Comparison of ENCODE assay signal across 8 mouse cellular contexts in genomic region chr9:58312944-58313359, GRCm38 (mm10). TPM values are rescaled to one million over a fixed set of nuclear protein-coding genes. Genes with fewer than 3 reads are reported as not detected.
DNase-seq lines count a peak whose midpoint lies in the region; ATAC-seq and TF ChIP-seq lines count a peak whose summit lies in the region.

TSS of gene Loxl1 (minus strand) at chr9:58313186.

- 2% methylated on average over 21 of the region's 21 CpGs for WGBS in intestine, embryonic 15.5 days
- 6% methylated on average over 21 of the region's 21 CpGs for WGBS in liver, embryonic 15.5 days (ENCODE audit: insufficient replicate concordance)
- WGBS in neural tube, embryonic 15.5 days = 1% methylated on average over 21 of the region's 21 CpGs

- peak; percentile 72 for ATAC-seq in intestine, embryonic 15.5 days
- no peak for ATAC-seq in liver, embryonic 15.5 days (ENCODE audit: insufficient read depth)
- ATAC-seq in neural tube, embryonic 15.5 days (ENCODE audit: low FRiP score) = peak; percentile 33; the same call in 1 of the 2 replicates

- peaks cover 57% of the 10 kb centered on the region for H3K4me1 ChIP-seq in intestine, embryonic 15.5 days (replicated peaks)
- H3K4me1 ChIP-seq in liver, embryonic 15.5 days (replicated peaks) = peaks cover 11% of the 10 kb centered on the region
- peaks cover 50% of the 10 kb centered on the region for H3K4me1 ChIP-seq in neural tube, embryonic 15.5 days

- H3K27ac ChIP-seq in layer of hippocampus, adult 2 months = peak within 1 kb of the TSS; percentile 59; the same call in 1 of the 2 replicates
- H3K27ac ChIP-seq in intestine, embryonic 15.5 days = peak within 1 kb of the TSS; percentile 70
- no peak within 1 kb of the TSS for H3K27ac ChIP-seq in liver, embryonic 15.5 days (replicated peaks)
- no peak within 1 kb of the TSS for H3K27ac ChIP-seq in neural tube, embryonic 15.5 days (replicated peaks)

- peak within 1 kb of the TSS; percentile 88 for H3K4me2 ChIP-seq in intestine, embryonic 15.5 days (replicated peaks)
- H3K4me2 ChIP-seq in liver, embryonic 15.5 days = peak within 1 kb of the TSS; percentile 49
- H3K4me2 ChIP-seq in neural tube, embryonic 15.5 days = peak within 1 kb of the TSS; percentile 65

- H3K4me3 ChIP-seq in layer of hippocampus, adult 2 months = peak within 1 kb of the TSS; percentile 45
- H3K4me3 ChIP-seq in intestine, embryonic 15.5 days (replicated peaks) = peak within 1 kb of the TSS; percentile 51
- H3K4me3 ChIP-seq in liver, embryonic 15.5 days (replicated peaks) = peak within 1 kb of the TSS; percentile 29
- H3K4me3 ChIP-seq in neural tube, embryonic 15.5 days (replicated peaks) = peak within 1 kb of the TSS; percentile 38

- no peak for TF ChIP-seq CTCF in layer of hippocampus, adult 2 months (conservative IDR thresholded peaks at IDR 0.05)

- peak within 1 kb of the TSS; percentile 56 for H3K9ac ChIP-seq in intestine, embryonic 15.5 days
- H3K9ac ChIP-seq in liver, embryonic 15.5 days = no peak within 1 kb of the TSS
- H3K9ac ChIP-seq in neural tube, embryonic 15.5 days (replicated peaks) = peak within 1 kb of the TSS; percentile 38; the same call in 1 of the 2 replicates

- H3K27me3 ChIP-seq in intestine, embryonic 15.5 days (replicated peaks) = peaks cover 17% of the 10 kb centered on the region
- peaks cover 49% of the 10 kb centered on the region for H3K27me3 ChIP-seq in liver, embryonic 15.5 days
- H3K27me3 ChIP-seq in neural tube, embryonic 15.5 days (replicated peaks) = peaks cover 23% of the 10 kb centered on the region

- H3K9me3 ChIP-seq in intestine, embryonic 15.5 days = no peaks in the 10 kb centered on the region
- H3K9me3 ChIP-seq in liver, embryonic 15.5 days (replicated peaks) = no peaks in the 10 kb centered on the region
- no peaks in the 10 kb centered on the region for H3K9me3 ChIP-seq in neural tube, embryonic 15.5 days (replicated peaks)

- no peaks in the 10 kb centered on the region for H3K36me3 ChIP-seq in intestine, embryonic 15.5 days
- no peaks in the 10 kb centered on the region for H3K36me3 ChIP-seq in liver, embryonic 15.5 days (replicated peaks)
- no peaks in the 10 kb centered on the region for H3K36me3 ChIP-seq in neural tube, embryonic 15.5 days

- peak in 1 of 2 experiments; percentile 33 for DNase-seq in layer of hippocampus, adult 2 months (ENCODE audit: low spot score in 2 of 2)
- DNase-seq in layer of hippocampus, adult 9-10 months (ENCODE audit: low spot score) = no peak
- peak; percentile 78 for DNase-seq in embryo, embryonic 10 days (ENCODE audit: low spot score)
- no peak for DNase-seq in gonadal fat pad, adult 2 months (ENCODE audit: low read depth)
- DNase-seq in cerebellum, adult 11 months = no peak

RNA-seq across cellular contexts. Expression of gene Loxl1, which starts in this region (rescaled TPM):
- 1 to 10 TPM; 3.2 to 3.3 TPM for total RNA-seq in layer of hippocampus, adult 2 months (2021)
- polyA plus RNA-seq in gonadal fat pad, adult 2 months (2012; rRNA removed) = 70.7 and 74.1 TPM in 2 replicates
- polyA plus RNA-seq in intestine, embryonic 15.5 days (2015; fragmentation: Nextera tagmentation; extraction: Ambion mirVana) = 34.1 and 36.2 TPM in 2 replicates
- polyA plus RNA-seq in liver, embryonic 15.5 days (2015; fragmentation: Nextera tagmentation; extraction: Ambion mirVana) = 2.7 TPM in 2 replicates
- polyA plus RNA-seq in neural tube, embryonic 15.5 days (2015; fragmentation: Nextera tagmentation; extraction: Ambion mirVana) = 10.2 and 12.1 TPM in 2 replicates

Comparison
In these comparisons a context has a peak if more than half of its experiments do, and no peak if none do; other contexts are left out.
1. H3K27ac ChIP-seq: peak in layer of hippocampus, adult 2 months (single experiment) and intestine, embryonic 15.5 days (single experiment); none in liver, embryonic 15.5 days (single experiment) and neural tube, embryonic 15.5 days (single experiment).
2. Peak in every context shown above with its lines, with median percentiles within 50 percentile points of each other: H3K4me3 ChIP-seq and H3K4me2 ChIP-seq.